Mouse (Mus musculus) inflammation-experienced regulatory T-cells (primary cell): ENCODE data around the gene Zdhhc13. TPM values are rescaled to one million over a fixed set of nuclear protein-coding genes. Genes with fewer than 3 reads are reported as not detected.

ENCODE experiments used
- polyA plus RNA-seq, 2 experiments: library from polyadenylated mRNA; unstranded; fragments of 100-300 nt; shearing (Covaris generic); gene quantifications; one replicate each; pipeline ENCODE4 v1.2.1; 2017

The Zdhhc13 gene
- 10 to 100 TPM; 41.1 to 43.1 TPM for polyA plus RNA-seq

GRCm38 (mm10) chr7:48788851-48789572 is at the start of gene Zdhhc13:
TSS of gene Zdhhc13 (plus strand) at chr7:48789003.

GRCm38 (mm10) chr7:48847820-48848650 is 59.2 kb downstream of the Zdhhc13 start, which contains the start of gene Csrp3:
TSS of gene Csrp3 (minus strand) at chr7:48848033.

Other genes starting within 250 kb of the Zdhhc13 start
- not detected for gene Mrgprb2, start 230.9 kb upstream of the Zdhhc13 start, polyA plus RNA-seq
- gene Mrgprb3, start 145.2 kb upstream of the Zdhhc13 start, polyA plus RNA-seq, result not detected
- not detected for gene Csrp3, start 59.0 kb downstream of the Zdhhc13 start, polyA plus RNA-seq
- 1 to 10 TPM in 1 of 2 experiments, under 1 TPM in 1; 0.75 to 1.9 TPM for gene E2f8, start 92.6 kb downstream of the Zdhhc13 start, polyA plus RNA-seq
- gene Nav2, start 119.7 kb downstream of the Zdhhc13 start, polyA plus RNA-seq, result 10 to 100 TPM; 25.4 to 63.6 TPM